Mouse (Mus musculus) intestine, embryonic 15.5 days (tissue): ENCODE measurements at regions not wholly inside any gene's neighbourhood (a gene's known extent, or its start where the extent isn't known, plus 50 kb on each side); places are given as distances from the start of the nearest gene placed in this dataset.

Experiments used
- ATAC-seq: fragments of 200-750 bp; cut with Nextera tagmentation; 2 replicates; pipeline ENCODE4 v1.8.0; 2017; ENCODE audit warnings: moderate TSS enrichment, moderate library complexity
- H3K27ac ChIP-seq: fragments of 300-500 bp; sonication (generic); 2 replicates; pipeline ENCODE4 v1.5.1; 2015; ENCODE audit warnings: mild to moderate bottlenecking, inconsistent platforms
- H3K27me3 ChIP-seq: fragments of 300-500 bp; sonication (generic); replicated peaks from 2 replicates; pipeline ENCODE4 v1.6.1; 2015; ENCODE audit warnings: inconsistent platforms
- H3K36me3 ChIP-seq: fragments of 300-500 bp; sonication (generic); 2 replicates; pipeline ENCODE4 v1.6.1; 2015; ENCODE audit warnings: inconsistent platforms
- H3K4me1 ChIP-seq: fragments of 300-500 bp; sonication (generic); replicated peaks from 2 replicates; pipeline ENCODE4 v1.6.1; 2015; ENCODE audit warnings: inconsistent platforms
- H3K4me2 ChIP-seq: fragments of 300-500 bp; sonication (generic); replicated peaks from 2 replicates; pipeline ENCODE4 v1.6.1; 2015; ENCODE audit warnings: mild to moderate bottlenecking, inconsistent platforms
- H3K4me3 ChIP-seq: fragments of 300-500 bp; sonication (generic); replicated peaks from 2 replicates; pipeline ENCODE4 v1.5.1; 2015; ENCODE audit warnings: inconsistent platforms
- H3K9ac ChIP-seq: fragments of 300-500 bp; sonication (generic); 2 replicates; pipeline ENCODE4 v1.6.1; 2015; ENCODE audit warnings: inconsistent platforms
- H3K9me3 ChIP-seq: fragments of 300-500 bp; sonication (generic); 2 replicates; pipeline ENCODE4 v1.6.1; 2016; ENCODE audit warnings: inconsistent platforms
- WGBS: fragments of 180-500 bp; shearing (Covaris S2); methylation state at CpG from one replicate; pipeline ENCODE4 v1.1.7; 2015; 5-methylcytosine and 5-hydroxymethylcytosine counted together

GRCm38 (mm10) chr16:39751748-39752147 is 232.4 kb upstream of the Lsamp start:
- Histone ChIP-seq H3K36me3 (no peaks in the 10 kb centered on the region), H3K4me2 (no peak overlapping the region), H3K4me1 (no peaks in the 10 kb centered on the region), H3K9ac (no peak overlapping the region), H3K4me3 (no peak overlapping the region), H3K27ac (no peak overlapping the region), H3K27me3 (no peaks in the 10 kb centered on the region), H3K9me3 (no peaks in the 10 kb centered on the region)
- ATAC-seq, result no peak
- 89% methylated on average over 2 of the region's 2 CpGs for WGBS

GRCm38 (mm10) chr16:39801063-39801462 is 183.1 kb upstream of the Lsamp start:
- Histone ChIP-seq H3K9ac (no peak overlapping the region), H3K36me3 (no peaks in the 10 kb centered on the region), H3K27me3 (no peaks in the 10 kb centered on the region), H3K4me1 (no peaks in the 10 kb centered on the region), H3K4me3 (no peak overlapping the region), H3K9me3 (no peaks in the 10 kb centered on the region), H3K4me2 (no peak overlapping the region), H3K27ac (no peak overlapping the region)
- no peak for ATAC-seq
- WGBS, result 72% methylated on average over 3 of the region's 3 CpGs

- no peak overlapping the region for H3K27ac ChIP-seq
- no peak overlapping the region for H3K4me3 ChIP-seq
- no peaks in the 10 kb centered on the region for H3K27me3 ChIP-seq
- no peak overlapping the region for H3K9ac ChIP-seq
- H3K4me1 ChIP-seq, result no peaks in the 10 kb centered on the region
- no peaks in the 10 kb centered on the region for H3K9me3 ChIP-seq
- no peak for ATAC-seq
- no peak overlapping the region for H3K4me2 ChIP-seq
- H3K36me3 ChIP-seq, result no peaks in the 10 kb centered on the region
Observed at GRCm38 (mm10) chr16:39820131-39820530, 164.0 kb upstream of the Lsamp start.

- no peak overlapping the region for H3K4me2 ChIP-seq
- no peaks in the 10 kb centered on the region for H3K36me3 ChIP-seq
- H3K4me3 ChIP-seq, result no peak overlapping the region
- H3K9me3 ChIP-seq, result no peaks in the 10 kb centered on the region
- H3K9ac ChIP-seq, result no peak overlapping the region
- H3K4me1 ChIP-seq, result no peaks in the 10 kb centered on the region
- 39% methylated on average over 3 of the region's 3 CpGs for WGBS
- no peaks in the 10 kb centered on the region for H3K27me3 ChIP-seq
- no peak for ATAC-seq
- no peak overlapping the region for H3K27ac ChIP-seq
Observed at GRCm38 (mm10) chr16:39834241-39834640, 149.9 kb upstream of the Lsamp start.

GRCm38 (mm10) chr16:39881525-39881924 is 102.6 kb upstream of the Lsamp start:
- H3K4me3 ChIP-seq, result no peak overlapping the region
- H3K4me2 ChIP-seq, result no peak overlapping the region
- H3K9me3 ChIP-seq, result no peaks in the 10 kb centered on the region
- H3K27ac ChIP-seq, result no peak overlapping the region
- WGBS, result 64% methylated on average over 5 of the region's 5 CpGs
- no peak for ATAC-seq
- H3K4me1 ChIP-seq, result no peaks in the 10 kb centered on the region
- no peaks in the 10 kb centered on the region for H3K27me3 ChIP-seq
- H3K9ac ChIP-seq, result no peak overlapping the region
- no peaks in the 10 kb centered on the region for H3K36me3 ChIP-seq

GRCm38 (mm10) chr16:39887944-39888343 is 96.2 kb upstream of the Lsamp start:
- Histone ChIP-seq H3K4me1 (no peaks in the 10 kb centered on the region), H3K27ac (no peak overlapping the region), H3K27me3 (no peaks in the 10 kb centered on the region), H3K36me3 (no peaks in the 10 kb centered on the region), H3K9ac (no peak overlapping the region), H3K4me3 (no peak overlapping the region), H3K4me2 (no peak overlapping the region), H3K9me3 (no peaks in the 10 kb centered on the region)
- 78% methylated on average over 1 of the region's 1 CpGs for WGBS
- no peak for ATAC-seq
